Mouse (Mus musculus): ENCODE data around the gene Gm20425. TPM values are rescaled to one million over a fixed set of nuclear protein-coding genes. Genes with fewer than 3 reads are reported as not detected.

Gm20425 gene
- total and polyA plus RNA-seq, 3 experiments: not detected

GRCm38 (mm10) chr9:103146703-103147102 lies 83.4 kb downstream of the Gm20425 start (continued):
- TF ChIP-seq JUN (IDR thresholded peaks at IDR 0.05; ENCODE audit: insufficient read depth, low read depth, low read length): no peak
- TF ChIP-seq MAZ (IDR thresholded peaks at IDR 0.05; ENCODE audit: low read depth, low read length): no peak
- no peak for TF ChIP-seq TBP (conservative IDR thresholded peaks at IDR 0.05; ENCODE audit: low read depth, low read length)

GRCm38 (mm10) chr9:103146257-103146656 lies 83.8 kb downstream of the Gm20425 start:
- H3K27ac ChIP-seq (ENCODE audit: insufficient read depth, low read depth): no peak overlapping the region
- H3K4me2 ChIP-seq (ENCODE audit: insufficient read depth, low read depth, poor library complexity, severe bottlenecking): peak overlapping the region; percentile 38; the same call in 1 of the 2 replicates
- in situ Hi-C loops (cut with MboI; ENCODE audit: low pct_ligation_motif_present, low pct_unique_long_range_greater_than_20kb, low sequenced_read_pairs) (no loop called here), dilution Hi-C loops (cut with MboI; ENCODE audit: extremely low pct_ligation_motif_present, extremely low pct_unique_long_range_greater_than_20kb, low sequenced_read_pairs) (no loop called here)
- no peak for DNase-seq (ENCODE audit: extremely low read depth)
- H3K27me3 ChIP-seq (replicated peaks): no peaks in the 10 kb centered on the region
- no peak overlapping the region for H3K9ac ChIP-seq (ENCODE audit: insufficient read depth, low read depth)
- H3K9me3 ChIP-seq (replicated peaks; ENCODE audit: low read length): peaks cover 2% of the 10 kb centered on the region
- TF ChIP-seq MAX (IDR thresholded peaks at IDR 0.05; ENCODE audit: low read length) (no peak), NELFE (IDR thresholded peaks at IDR 0.05; ENCODE audit: low read depth, low read length) (no peak)
- H3K36me3 ChIP-seq (replicated peaks in 1 of 2; ENCODE audit: control insufficient read depth in 1 of 2, insufficient read depth in 1 of 2, low read length in 1 of 2): no peaks in the 10 kb centered on the region
- H3K4me3 ChIP-seq (replicated peaks in 1 of 3; ENCODE audit: low read depth in 2 of 3, low read length in 2 of 3, poor library complexity in 1 of 3): peak overlapping the region in 1 of 3 experiments; percentile 2
- peaks cover 29 to 73% of the 10 kb centered on the region in 2 experiments for H3K4me1 ChIP-seq (ENCODE audit: control insufficient read depth in 1 of 2, insufficient read depth in 2 of 2)
- no peaks in the 10 kb centered on the region for H3K79me2 ChIP-seq (replicated peaks; ENCODE audit: control insufficient read depth, extremely low read depth, insufficient read depth, poor library complexity, severe bottlenecking)

- no peaks in the 10 kb centered on the region for H3K27me3 ChIP-seq (replicated peaks)
- TF ChIP-seq CHD2 (IDR thresholded peaks at IDR 0.05; ENCODE audit: low read length) (no peak), SMC3 (IDR thresholded peaks at IDR 0.05; ENCODE audit: low read depth, low read length) (no peak), E2F4 (IDR thresholded peaks at IDR 0.05; ENCODE audit: insufficient replicate concordance, low read depth, low read length) (no peak), RAD21 (IDR thresholded peaks at IDR 0.05; ENCODE audit: low read depth, low read length) (no peak)
Observed at GRCm38 (mm10) chr9:103145351-103145750, 84.8 kb downstream of the Gm20425 start.

GRCm38 (mm10) chr9:103143881-103144280 lies 86.2 kb downstream of the Gm20425 start:
- DNase-seq (ENCODE audit: extremely low read depth): no peak
- H3K36me3 ChIP-seq (replicated peaks in 1 of 2; ENCODE audit: control insufficient read depth in 1 of 2, insufficient read depth in 1 of 2, low read length in 1 of 2): no peaks in the 10 kb centered on the region
- H3K79me2 ChIP-seq (replicated peaks; ENCODE audit: control insufficient read depth, extremely low read depth, insufficient read depth, poor library complexity, severe bottlenecking): no peaks in the 10 kb centered on the region
- no peaks in the 10 kb centered on the region for H3K9me3 ChIP-seq (replicated peaks; ENCODE audit: low read length)
- H3K4me3 ChIP-seq (replicated peaks in 1 of 3; ENCODE audit: low read depth in 2 of 3, low read length in 2 of 3, poor library complexity in 1 of 3): no peak overlapping the region
- dilution Hi-C loops (cut with MboI; ENCODE audit: extremely low pct_ligation_motif_present, extremely low pct_unique_long_range_greater_than_20kb, low sequenced_read_pairs): no loop called here
- H3K4me2 ChIP-seq (ENCODE audit: insufficient read depth, low read depth, poor library complexity, severe bottlenecking): no peak overlapping the region
- no peak overlapping the region for H3K27ac ChIP-seq (ENCODE audit: insufficient read depth, low read depth)
- H3K4me1 ChIP-seq (ENCODE audit: control insufficient read depth in 1 of 2, insufficient read depth in 2 of 2): peaks cover 39 to 85% of the 10 kb centered on the region in 2 experiments
- H3K9ac ChIP-seq (ENCODE audit: insufficient read depth, low read depth): no peak overlapping the region
- no peaks in the 10 kb centered on the region for H3K27me3 ChIP-seq (replicated peaks)
- TF ChIP-seq NRF1 (IDR thresholded peaks at IDR 0.05; ENCODE audit: low read depth, low read length) (no peak), ETS1 (conservative IDR thresholded peaks at IDR 0.05; ENCODE audit: low read depth, low read length) (no peak), CHD2 (IDR thresholded peaks at IDR 0.05; ENCODE audit: low read length) (no peak), MAX (IDR thresholded peaks at IDR 0.05; ENCODE audit: low read length) (no peak), RCOR1 (conservative IDR thresholded peaks at IDR 0.05; ENCODE audit: low read depth, low read length) (no peak), PAX5 (IDR thresholded peaks at IDR 0.05; ENCODE audit: low read length) (no peak), RAD21 (IDR thresholded peaks at IDR 0.05; ENCODE audit: low read depth, low read length) (no peak), EP300 (IDR thresholded peaks at IDR 0.05; ENCODE audit: low read length) (no peak), MAFK (IDR thresholded peaks at IDR 0.05; ENCODE audit: insufficient replicate concordance, low read length) (no peak)
- in situ Hi-C loops (cut with MboI; ENCODE audit: low pct_ligation_motif_present, low pct_unique_long_range_greater_than_20kb, low sequenced_read_pairs): no loop called here

More at GRCm38 (mm10) chr9:103145351-103145750, 84.8 kb downstream of the Gm20425 start:
- dilution Hi-C loops (cut with MboI; ENCODE audit: extremely low pct_ligation_motif_present, extremely low pct_unique_long_range_greater_than_20kb, low sequenced_read_pairs): no loop called here
- Histone ChIP-seq H3K9ac (ENCODE audit: insufficient read depth, low read depth) (no peak overlapping the region), H3K4me2 (ENCODE audit: insufficient read depth, low read depth, poor library complexity, severe bottlenecking) (no peak overlapping the region), H3K4me3 (replicated peaks in 1 of 3; ENCODE audit: low read depth in 2 of 3, low read length in 2 of 3, poor library complexity in 1 of 3) (no peak overlapping the region), H3K27ac (ENCODE audit: insufficient read depth, low read depth) (no peak overlapping the region), H3K36me3 (replicated peaks in 1 of 2; ENCODE audit: control insufficient read depth in 1 of 2, insufficient read depth in 1 of 2, low read length in 1 of 2) (no peaks in the 10 kb centered on the region), H3K79me2 (replicated peaks; ENCODE audit: control insufficient read depth, extremely low read depth, insufficient read depth, poor library complexity, severe bottlenecking) (no peaks in the 10 kb centered on the region), H3K9me3 (replicated peaks; ENCODE audit: low read length) (peaks cover under 1% of the 10 kb centered on the region), H3K4me1 (ENCODE audit: control insufficient read depth in 1 of 2, insufficient read depth in 2 of 2) (peaks cover 29 to 79% of the 10 kb centered on the region in 2 experiments)
- DNase-seq (ENCODE audit: extremely low read depth): no peak
- in situ Hi-C loops (cut with MboI; ENCODE audit: low pct_ligation_motif_present, low pct_unique_long_range_greater_than_20kb, low sequenced_read_pairs): no loop called here
